ENCODE assay signal across 14 mouse cellular contexts in genomic region chr7:133757961-133758455, GRCm38 (mm10). TPM values are rescaled to one million over a fixed set of nuclear protein-coding genes. Genes with fewer than 3 reads are reported as not detected.
A peak's percentile ranks its signal among the peaks of the same experiment; 100 is the strongest.
DNase-seq lines count a peak whose midpoint lies in the region; ATAC-seq and TF ChIP-seq lines count a peak whose summit lies in the region.
"Had no signal": no experiment of that assay in that cellular context is flagged by ENCODE, and none has a peak within 500 bp of the region (broad histone marks: within the 10 kb centered on the region; RNA-seq: fewer than 3 reads in every experiment).

No protein-coding gene starts in this region.

- H3K9me3 ChIP-seq in hindbrain, embryonic 10.5 days, result no peaks in the 10 kb centered on the region
- H3K9me3 ChIP-seq in hindbrain, embryonic 12.5 days (replicated peaks), result no peaks in the 10 kb centered on the region
- no peaks in the 10 kb centered on the region for H3K9me3 ChIP-seq in forebrain, embryonic 15.5 days
- H3K9me3 ChIP-seq in midbrain, embryonic 15.5 days, result no peaks in the 10 kb centered on the region
- H3K9me3 ChIP-seq: kidney, embryonic 15.5 days; limb, embryonic 10.5 days; liver, embryonic 15.5 days had no signal

- CTCF ChIA-PET in Patski (lab: Charles Lee), result no interaction called here

- in situ Hi-C loops in Patski (cut with MboI; ENCODE audit: low pct_unique_long_range_greater_than_20kb), result no loop called here

- 52% methylated on average over 5 of the region's 5 CpGs for WGBS in hindbrain, embryonic 10.5 days
- 42% methylated on average over 5 of the region's 5 CpGs for WGBS in hindbrain, embryonic 12.5 days
- WGBS in forebrain, embryonic 15.5 days, result 17% methylated on average over 5 of the region's 5 CpGs
- 24% methylated on average over 5 of the region's 5 CpGs for WGBS in midbrain, embryonic 15.5 days

- H3K9ac ChIP-seq in hindbrain, embryonic 12.5 days, result no peak overlapping the region
- no peak overlapping the region for H3K9ac ChIP-seq in forebrain, embryonic 15.5 days (replicated peaks)
- H3K9ac ChIP-seq in midbrain, embryonic 15.5 days, result no peak overlapping the region
- H3K9ac ChIP-seq: embryonic facial prominence, embryonic 15.5 days; kidney, embryonic 15.5 days; liver, embryonic 15.5 days had no signal

- ATAC-seq in hindbrain, embryonic 12.5 days (ENCODE audit: low FRiP score), result no peak
- ATAC-seq in Patski, result peak; percentile 62
- ATAC-seq in forebrain, embryonic 15.5 days (replicated peaks), result no peak
- no peak for ATAC-seq in midbrain, embryonic 15.5 days (replicated peaks)

- no peaks in the 10 kb centered on the region for H3K27me3 ChIP-seq in hindbrain, embryonic 10.5 days (ENCODE audit: insufficient read depth, poor library complexity, severe bottlenecking)
- no peaks in the 10 kb centered on the region for H3K27me3 ChIP-seq in hindbrain, embryonic 12.5 days
- H3K27me3 ChIP-seq in Patski, result no peaks in the 10 kb centered on the region
- no peaks in the 10 kb centered on the region for H3K27me3 ChIP-seq in forebrain, embryonic 15.5 days
- no peaks in the 10 kb centered on the region for H3K27me3 ChIP-seq in midbrain, embryonic 15.5 days (replicated peaks)
- H3K27me3 ChIP-seq: embryonic facial prominence, embryonic 15.5 days; kidney, embryonic 15.5 days; liver, embryonic 15.5 days had no signal

- H3K4me2 ChIP-seq in hindbrain, embryonic 12.5 days (replicated peaks), result no peak overlapping the region
- peak overlapping the region; percentile 27 for H3K4me2 ChIP-seq in forebrain, embryonic 15.5 days (replicated peaks)
- H3K4me2 ChIP-seq in midbrain, embryonic 15.5 days, result peak overlapping the region; percentile 35; the same call in 1 of the 2 replicates
- H3K4me2 ChIP-seq: embryonic facial prominence, embryonic 15.5 days; kidney, embryonic 15.5 days; liver, embryonic 15.5 days had no signal

- H3K36me3 ChIP-seq in hindbrain, embryonic 10.5 days, result peaks cover 5% of the 10 kb centered on the region; the same call in 1 of the 2 replicates
- H3K36me3 ChIP-seq in hindbrain, embryonic 12.5 days, result no peaks in the 10 kb centered on the region
- H3K36me3 ChIP-seq in forebrain, embryonic 15.5 days, result no peaks in the 10 kb centered on the region
- no peaks in the 10 kb centered on the region for H3K36me3 ChIP-seq in midbrain, embryonic 15.5 days (replicated peaks)
- H3K36me3 ChIP-seq: embryonic facial prominence, embryonic 15.5 days; kidney, embryonic 15.5 days; limb, embryonic 10.5 days; liver, embryonic 15.5 days had no signal

- peak overlapping the region; percentile 23 for H3K4me3 ChIP-seq in hindbrain, embryonic 10.5 days
- H3K4me3 ChIP-seq in hindbrain, embryonic 12.5 days, result no peak overlapping the region
- peak overlapping the region; percentile 16 for H3K4me3 ChIP-seq in forebrain, embryonic 15.5 days
- no peak overlapping the region for H3K4me3 ChIP-seq in midbrain, embryonic 15.5 days
- H3K4me3 ChIP-seq: embryonic facial prominence, embryonic 15.5 days; kidney, embryonic 15.5 days; limb, embryonic 10.5 days; liver, embryonic 15.5 days had no signal

- peaks cover 40% of the 10 kb centered on the region for H3K4me1 ChIP-seq in hindbrain, embryonic 10.5 days (replicated peaks)
- H3K4me1 ChIP-seq in hindbrain, embryonic 12.5 days, result peaks cover 18% of the 10 kb centered on the region
- H3K4me1 ChIP-seq in forebrain, embryonic 15.5 days, result peaks cover 28% of the 10 kb centered on the region
- H3K4me1 ChIP-seq in midbrain, embryonic 15.5 days, result peaks cover 12% of the 10 kb centered on the region

- POLR2A ChIA-PET in Patski (lab: Charles Lee), result no interaction called here

- DNase-seq in hindbrain, embryonic 10.5 days (ENCODE audit: low spot score), result no peak
- no peak for DNase-seq in Patski (ENCODE audit: low read depth, low spot score)
- no peak for DNase-seq in urinary bladder, postnatal 14 days (ENCODE audit: low spot score)
- no peak for DNase-seq in B cell, adult 2 months
- DNase-seq: cerebellum, adult 9-11 months; lung, postnatal 36 days; right cerebral cortex, adult 18-20 months had no signal

- no peak overlapping the region for H3K27ac ChIP-seq in hindbrain, embryonic 10.5 days
- no peak overlapping the region for H3K27ac ChIP-seq in hindbrain, embryonic 12.5 days
- no peak overlapping the region for H3K27ac ChIP-seq in forebrain, embryonic 15.5 days (replicated peaks)
- no peak overlapping the region for H3K27ac ChIP-seq in midbrain, embryonic 15.5 days
- H3K27ac ChIP-seq: embryonic facial prominence, embryonic 15.5 days; kidney, embryonic 15.5 days; limb, embryonic 10.5 days; liver, embryonic 15.5 days had no signal

- TF ChIP-seq CTCF in Patski (IDR thresholded peaks at IDR 0.05), result no peak

RNA-seq across cellular contexts. Expression of gene Fank1, which starts 18.7 kb away (rescaled TPM):
- polyA plus RNA-seq in hindbrain, embryonic 10.5 days (2016; fragmentation: Nextera tagmentation; extraction: Ambion mirVana), result 1.4 and 3.0 TPM in 2 replicates
- 2.4 and 3.2 TPM in 2 replicates for polyA plus RNA-seq in hindbrain, embryonic 12.5 days (2016; fragmentation: Nextera tagmentation; extraction: Ambion mirVana)
- polyA plus RNA-seq in Patski (2021), result 2.4 TPM
- 4.0 TPM in 2 replicates for polyA plus RNA-seq in forebrain, embryonic 15.5 days (2015; fragmentation: Nextera tagmentation; extraction: Ambion mirVana)
- polyA plus RNA-seq in midbrain, embryonic 15.5 days (2015; fragmentation: Nextera tagmentation; extraction: Ambion mirVana), result 4.0 and 5.5 TPM in 2 replicates
- polyA plus RNA-seq: liver, embryonic 15.5 days had no signal

RNA-seq across cellular contexts. Expression of gene Dhx32, which starts 24.5 kb away (rescaled TPM):
- polyA plus RNA-seq in hindbrain, embryonic 10.5 days (2016; fragmentation: Nextera tagmentation; extraction: Ambion mirVana), result 51.0 and 51.1 TPM in 2 replicates
- polyA plus RNA-seq in hindbrain, embryonic 12.5 days (2016; fragmentation: Nextera tagmentation; extraction: Ambion mirVana), result 33.0 and 34.5 TPM in 2 replicates
- 45.6 TPM for polyA plus RNA-seq in Patski (2021)
- 50.3 and 53.0 TPM in 2 replicates for polyA plus RNA-seq in forebrain, embryonic 15.5 days (2015; fragmentation: Nextera tagmentation; extraction: Ambion mirVana)
- polyA plus RNA-seq in midbrain, embryonic 15.5 days (2015; fragmentation: Nextera tagmentation; extraction: Ambion mirVana), result 42.6 and 43.6 TPM in 2 replicates

RNA-seq across cellular contexts. Expression of gene Uros, which starts 48.1 kb away (rescaled TPM):
- polyA plus RNA-seq in hindbrain, embryonic 10.5 days (2016; fragmentation: Nextera tagmentation; extraction: Ambion mirVana), result 33.7 and 39.0 TPM in 2 replicates
- polyA plus RNA-seq in hindbrain, embryonic 12.5 days (2016; fragmentation: Nextera tagmentation; extraction: Ambion mirVana), result 37.4 and 45.1 TPM in 2 replicates
- polyA plus RNA-seq in Patski (2021), result 24.1 TPM
- polyA plus RNA-seq in forebrain, embryonic 15.5 days (2015; fragmentation: Nextera tagmentation; extraction: Ambion mirVana), result 52.9 and 55.3 TPM in 2 replicates
- polyA plus RNA-seq in midbrain, embryonic 15.5 days (2015; fragmentation: Nextera tagmentation; extraction: Ambion mirVana), result 60.4 and 62.9 TPM in 2 replicates

RNA-seq across cellular contexts. Expression of gene Bccip, which starts 48.9 kb away (rescaled TPM):
- polyA plus RNA-seq in hindbrain, embryonic 10.5 days (2016; fragmentation: Nextera tagmentation; extraction: Ambion mirVana), result 135 and 167 TPM in 2 replicates
- polyA plus RNA-seq in hindbrain, embryonic 12.5 days (2016; fragmentation: Nextera tagmentation; extraction: Ambion mirVana), result 136 and 143 TPM in 2 replicates
- 62.9 TPM for polyA plus RNA-seq in Patski (2021)
- polyA plus RNA-seq in forebrain, embryonic 15.5 days (2015; fragmentation: Nextera tagmentation; extraction: Ambion mirVana), result 115 and 117 TPM in 2 replicates
- polyA plus RNA-seq in midbrain, embryonic 15.5 days (2015; fragmentation: Nextera tagmentation; extraction: Ambion mirVana), result 91.7 and 95.6 TPM in 2 replicates

Comparison
In these comparisons a context has a peak if more than half of its experiments do, and no peak if none do; other contexts are left out.
1. H3K4me3 ChIP-seq: peak in hindbrain, embryonic 10.5 days (single experiment) and forebrain, embryonic 15.5 days (single experiment); none in hindbrain, embryonic 12.5 days (single experiment) and midbrain, embryonic 15.5 days (single experiment).